Mouse (Mus musculus): ENCODE measurements around the gene Rhox8.

GRCm38 (mm10) chrX:37908581-37908980, 29.8 kb upstream of the Rhox8 start:
- TF ChIP-seq CTCF (IDR thresholded peaks at IDR 0.05; ENCODE audit: low read depth, low read length) (no peak), POLR2AphosphoS5 (IDR thresholded peaks at IDR 0.05; ENCODE audit: insufficient replicate concordance, low read depth, low read length) (no peak), TAL1 (conservative IDR thresholded peaks at IDR 0.05; ENCODE audit: low read depth, low read length) (no peak), GATA1 (IDR thresholded peaks at IDR 0.05; ENCODE audit: borderline replicate concordance, low read length) (no peak), GATA2 (IDR thresholded peaks at IDR 0.05; ENCODE audit: borderline replicate concordance, low read depth, low read length) (no peak)
